Comparison of ENCODE assay signal across 8 mouse cellular contexts in genomic region chr9:8134117-8134574, GRCm38 (mm10). TPM values are rescaled to one million over a fixed set of nuclear protein-coding genes. Genes with fewer than 3 reads are reported as not detected.
DNase-seq lines count a peak whose midpoint lies in the region; ATAC-seq and TF ChIP-seq lines count a peak whose summit lies in the region.

Cep126 (minus strand) TSS chr9:8134294.

- TF ChIP-seq CTCF in ES-Bruce4 (IDR thresholded peaks at IDR 0.05; ENCODE audit: low read depth, low read length) = no peak
- no peak for TF ChIP-seq CTCF in stomach, postnatal 0 days (IDR thresholded peaks at IDR 0.05; ENCODE audit: low read depth)

- H3K36me3 ChIP-seq in ES-Bruce4 (ENCODE audit: control insufficient read depth, insufficient read depth, low read length, poor library complexity, severe bottlenecking) = no peaks in the 10 kb centered on the region
- H3K36me3 ChIP-seq in forebrain, embryonic 16.5 days (ENCODE audit: control insufficient read depth, insufficient read depth) = no peaks in the 10 kb centered on the region
- no peaks in the 10 kb centered on the region for H3K36me3 ChIP-seq in liver, embryonic 15.5 days (replicated peaks)
- H3K36me3 ChIP-seq in neural tube, embryonic 12.5 days = no peaks in the 10 kb centered on the region
- H3K36me3 ChIP-seq in stomach, postnatal 0 days (ENCODE audit: control insufficient read depth, insufficient read depth, low read length) = no peaks in the 10 kb centered on the region

- TF ChIP-seq POLR2A in ES-Bruce4 (IDR thresholded peaks at IDR 0.05; ENCODE audit: insufficient read depth, low read length) = no peak

- no peak within 1 kb of the TSS; the same call in 1 of the 2 replicates for H3K27ac ChIP-seq in ES-Bruce4 (ENCODE audit: insufficient read depth, low read length)
- H3K27ac ChIP-seq in forebrain, embryonic 16.5 days (ENCODE audit: low read length) = no peak within 1 kb of the TSS
- no peak within 1 kb of the TSS for H3K27ac ChIP-seq in liver, embryonic 15.5 days (replicated peaks)
- no peak within 1 kb of the TSS for H3K27ac ChIP-seq in neural tube, embryonic 12.5 days
- no peak within 1 kb of the TSS for H3K27ac ChIP-seq in stomach, postnatal 0 days (replicated peaks)

- H3K27me3 ChIP-seq in ES-Bruce4 (ENCODE audit: control insufficient read depth, insufficient read depth, low read length, poor library complexity, severe bottlenecking) = no peaks in the 10 kb centered on the region
- H3K27me3 ChIP-seq in forebrain, embryonic 16.5 days (replicated peaks; ENCODE audit: control insufficient read depth, insufficient read depth, low read length) = no peaks in the 10 kb centered on the region
- peaks cover 30% of the 10 kb centered on the region for H3K27me3 ChIP-seq in liver, embryonic 15.5 days
- no peaks in the 10 kb centered on the region for H3K27me3 ChIP-seq in neural tube, embryonic 12.5 days (replicated peaks)
- no peaks in the 10 kb centered on the region for H3K27me3 ChIP-seq in stomach, postnatal 0 days (ENCODE audit: control insufficient read depth, insufficient read depth, low read length)

- peak; percentile 94 for ATAC-seq in cerebellum, adult (ENCODE audit: insufficient number of reproducible peaks, low FRiP score, low TSS enrichment)
- ATAC-seq in forebrain, embryonic 16.5 days = peak; percentile 99
- ATAC-seq in liver, embryonic 15.5 days (ENCODE audit: insufficient read depth) = peak; percentile 84
- peak; percentile 98 for ATAC-seq in neural tube, embryonic 12.5 days (ENCODE audit: low FRiP score, low read depth)
- ATAC-seq in stomach, postnatal 0 days (ENCODE audit: low FRiP score, low TSS enrichment) = peak; percentile 94

- peak within 1 kb of the TSS; percentile 77 for H3K9ac ChIP-seq in ES-Bruce4 (ENCODE audit: low read depth, poor library complexity, severe bottlenecking)
- peak within 1 kb of the TSS; percentile 69 for H3K9ac ChIP-seq in forebrain, embryonic 16.5 days (replicated peaks; ENCODE audit: low read depth, low read length)
- 0 out of 2 replicates have a peak within 1 kb of the TSS, but pooled peaks have one; percentile 8 for H3K9ac ChIP-seq in liver, embryonic 15.5 days
- peak within 1 kb of the TSS; percentile 65 for H3K9ac ChIP-seq in neural tube, embryonic 12.5 days
- H3K9ac ChIP-seq in stomach, postnatal 0 days (ENCODE audit: low read length) = peak within 1 kb of the TSS; percentile 59

- no peak for TF ChIP-seq EP300 in ES-Bruce4 (IDR thresholded peaks at IDR 0.05; ENCODE audit: insufficient read depth, low read depth, low read length)
- no peak for TF ChIP-seq EP300 in stomach, postnatal 0 days (optimal IDR thresholded peaks at IDR 0.05)

- WGBS in forebrain, embryonic 16.5 days = under 1% methylated on average over 71 of the region's 72 CpGs
- under 1% methylated on average over 72 of the region's 72 CpGs for WGBS in large intestine, adult 2 months
- under 1% methylated on average over 71 of the region's 72 CpGs for WGBS in liver, embryonic 15.5 days (ENCODE audit: insufficient replicate concordance)
- under 1% methylated on average over 70 of the region's 72 CpGs for WGBS in neural tube, embryonic 12.5 days
- WGBS in stomach, postnatal 0 days = 1% methylated on average over 71 of the region's 72 CpGs

- peak within 1 kb of the TSS; percentile 83 for H3K4me3 ChIP-seq in ES-Bruce4 (ENCODE audit: low read depth, low read length)
- peak within 1 kb of the TSS; percentile 65 for H3K4me3 ChIP-seq in forebrain, embryonic 16.5 days (replicated peaks; ENCODE audit: low read length)
- peak within 1 kb of the TSS; percentile 65 for H3K4me3 ChIP-seq in liver, embryonic 15.5 days (replicated peaks)
- H3K4me3 ChIP-seq in neural tube, embryonic 12.5 days = peak within 1 kb of the TSS; percentile 85
- H3K4me3 ChIP-seq in stomach, postnatal 0 days (ENCODE audit: low read depth, low read length) = peak within 1 kb of the TSS; percentile 75

- H3K4me1 ChIP-seq in ES-Bruce4 (ENCODE audit: control insufficient read depth, insufficient read depth, low read length) = no peaks in the 10 kb centered on the region
- H3K4me1 ChIP-seq in forebrain, embryonic 16.5 days (replicated peaks; ENCODE audit: control insufficient read depth, insufficient read depth, low read length) = peaks cover 4% of the 10 kb centered on the region; the same call in 1 of the 2 replicates
- peaks cover 11% of the 10 kb centered on the region for H3K4me1 ChIP-seq in liver, embryonic 15.5 days (replicated peaks)
- H3K4me1 ChIP-seq in neural tube, embryonic 12.5 days = peaks cover 3% of the 10 kb centered on the region; the same call in 1 of the 2 replicates
- H3K4me1 ChIP-seq in stomach, postnatal 0 days (replicated peaks; ENCODE audit: control insufficient read depth, insufficient read depth) = no peaks in the 10 kb centered on the region

- H3K4me2 ChIP-seq in forebrain, embryonic 16.5 days (ENCODE audit: low read length) = peak within 1 kb of the TSS; percentile 69
- peak within 1 kb of the TSS; percentile 89 for H3K4me2 ChIP-seq in liver, embryonic 15.5 days
- peak within 1 kb of the TSS; percentile 73 for H3K4me2 ChIP-seq in neural tube, embryonic 12.5 days (replicated peaks)
- peak within 1 kb of the TSS; percentile 84 for H3K4me2 ChIP-seq in stomach, postnatal 0 days (replicated peaks; ENCODE audit: low read depth)

- peak; percentile 66 for DNase-seq in heart, postnatal 25 days (ENCODE audit: low spot score)
- peak; percentile 46 for DNase-seq in large intestine, adult 2 months (ENCODE audit: low read depth, low spot score)
- DNase-seq in stomach, postnatal 0 days (ENCODE audit: low spot score) = peak; percentile 87

- no peaks in the 10 kb centered on the region for H3K9me3 ChIP-seq in ES-Bruce4 (replicated peaks; ENCODE audit: control insufficient read depth, insufficient read depth, low read length, poor library complexity, severe bottlenecking)
- no peaks in the 10 kb centered on the region for H3K9me3 ChIP-seq in forebrain, embryonic 16.5 days (ENCODE audit: control insufficient read depth, low read length)
- H3K9me3 ChIP-seq in liver, embryonic 15.5 days (replicated peaks) = no peaks in the 10 kb centered on the region
- H3K9me3 ChIP-seq in neural tube, embryonic 12.5 days = no peaks in the 10 kb centered on the region
- no peaks in the 10 kb centered on the region for H3K9me3 ChIP-seq in stomach, postnatal 0 days (ENCODE audit: control insufficient read depth, low read length)

- intact Hi-C loops in heart, postnatal 25 days (cut with DNase I) = loop anchor here (5.0 to 10.0 kb wide), 3 partner anchors 92 to 309 kb away; partner anchors contain the start of gene Cfap300

RNA-seq across cellular contexts. Expression of gene Cep126, which starts in this region (rescaled TPM):
- 16.2 and 17.5 TPM in 2 replicates for polyA plus RNA-seq in ES-Bruce4 (2011; ENCODE audit: insufficient read depth, insufficient read length, low read depth, missing spikeins)
- 2.1 TPM in 2 replicates for polyA plus RNA-seq in forebrain, embryonic 16.5 days (2015; fragmentation: Nextera tagmentation; extraction: Ambion mirVana)
- 1 to 10 TPM; 2.3 to 3.4 TPM for total RNA-seq in heart, postnatal 25 days (2021)
- 0.12 and 0.16 TPM in 2 replicates for polyA plus RNA-seq in large intestine, adult 2 months (2012; rRNA removed)
- 0.06 TPM in 2 replicates for polyA plus RNA-seq in liver, embryonic 15.5 days (2015; fragmentation: Nextera tagmentation; extraction: Ambion mirVana)
- 4.1 and 4.4 TPM in 2 replicates for polyA plus RNA-seq in neural tube, embryonic 12.5 days (2016; fragmentation: Nextera tagmentation; extraction: Ambion mirVana)
- polyA plus RNA-seq in stomach, postnatal 0 days (2015; fragmentation: Nextera tagmentation; extraction: Ambion mirVana) = 0.49 and 0.57 TPM in 2 replicates

Comparison
In these comparisons a context has a peak if more than half of its experiments do, and no peak if none do; other contexts are left out.
1. Peak in DNase-seq in large intestine, adult 2 months; RNA of the gene not detected or under 1 TPM.
2. Peak in ATAC-seq, H3K4me3 ChIP-seq, H3K9ac ChIP-seq and H3K4me2 ChIP-seq in liver, embryonic 15.5 days; RNA of the gene not detected or under 1 TPM.
3. Peak in DNase-seq, ATAC-seq, H3K4me3 ChIP-seq, H3K9ac ChIP-seq and H3K4me2 ChIP-seq in stomach, postnatal 0 days; RNA of the gene not detected or under 1 TPM.
4. H3K9ac ChIP-seq: peak in every context shown above with its lines; median percentile 77 in ES-Bruce4; 69 in forebrain, embryonic 16.5 days; 65 in neural tube, embryonic 12.5 days; 59 in stomach, postnatal 0 days; 8 in liver, embryonic 15.5 days.